Mouse (Mus musculus) brown adipose tissue, adult 24 weeks (tissue): Measurements from ENCODE around the gene Dhrs7c. TPM values are rescaled to one million over a fixed set of nuclear protein-coding genes. Genes with fewer than 3 reads are reported as not detected.

Experiments used
- H3K27ac ChIP-seq: fragments of 200-500 bp; replicated peaks from 2 replicates; pipeline ENCODE4 v1.5.1; 2012; ENCODE audit warnings: low read depth, mild to moderate bottlenecking, low read length
- H3K4me1 ChIP-seq: fragments of 200-500 bp; 2 replicates; pipeline ENCODE4 v1.6.1; 2012; ENCODE audit warnings: low read length, mixed read lengths; ENCODE audit not compliant: control insufficient read depth, insufficient read depth, insufficient read length
- H3K4me3 ChIP-seq: fragments of 200-500 bp; 2 replicates; pipeline ENCODE4 v1.5.1; 2012; ENCODE audit warnings: low read depth, mild to moderate bottlenecking, low read length, moderate library complexity; ENCODE audit not compliant: insufficient read depth
- polyA plus RNA-seq: library from polyadenylated mRNA; stranded (reverse); fragments of >200 nt; gene quantifications from 2 replicates; pipeline ENCODE4 v1.2.4, GENCODE M21; 2012; ENCODE audit not compliant: missing spikeins, insufficient read depth, insufficient read length

Dhrs7c gene
- 7.0 and 19.4 TPM in 2 replicates for polyA plus RNA-seq

- no peak within 1 kb of the TSS for H3K27ac ChIP-seq
- peaks cover 3% of the 10 kb centered on the region for H3K4me1 ChIP-seq
- no peak within 1 kb of the TSS; the same call in 1 of the 2 replicates for H3K4me3 ChIP-seq
Observed at GRCm38 (mm10) chr11:67797931-67798330, at the start of gene Dhrs7c. Gene Dhrs7c (plus strand): TSS chr11:67798187.

- no peak overlapping the region for H3K27ac ChIP-seq
- no peak overlapping the region for H3K4me3 ChIP-seq
- H3K4me1 ChIP-seq: no peaks in the 10 kb centered on the region
Observed at GRCm38 (mm10) chr11:67756287-67756686, 41.7 kb upstream of the Dhrs7c start.

GRCm38 (mm10) chr11:67757373-67758167 is 40.4 kb upstream of the Dhrs7c start:
- Histone ChIP-seq H3K27ac (no peak overlapping the region), H3K4me1 (no peaks in the 10 kb centered on the region), H3K4me3 (no peak overlapping the region)

GRCm38 (mm10) chr11:67771053-67771452 is 26.9 kb upstream of the Dhrs7c start, which contains the start of gene Glp2r:
Gene Glp2r (minus strand): TSS chr11:67771153.
- Histone ChIP-seq H3K27ac (no peak within 1 kb of the TSS), H3K4me1 (no peaks in the 10 kb centered on the region), H3K4me3 (no peak within 1 kb of the TSS)

GRCm38 (mm10) chr11:67771691-67772090 is 26.3 kb upstream of the Dhrs7c start:
- Histone ChIP-seq H3K4me1 (no peaks in the 10 kb centered on the region), H3K4me3 (no peak overlapping the region), H3K27ac (no peak overlapping the region)

GRCm38 (mm10) chr11:67772577-67772976 is 25.4 kb upstream of the Dhrs7c start:
- H3K4me3 ChIP-seq: no peak overlapping the region
- H3K27ac ChIP-seq: no peak overlapping the region
- H3K4me1 ChIP-seq: no peaks in the 10 kb centered on the region

GRCm38 (mm10) chr11:67774379-67774778 is 23.6 kb upstream of the Dhrs7c start, which contains the start of gene Gsg1l2:
Gene Gsg1l2 (plus strand): TSS chr11:67774608.
- Histone ChIP-seq H3K4me3 (no peak within 1 kb of the TSS), H3K4me1 (no peaks in the 10 kb centered on the region), H3K27ac (no peak within 1 kb of the TSS)

GRCm38 (mm10) chr11:67790182-67790581 is 7.8 kb upstream of the Dhrs7c start:
- no peak overlapping the region for H3K4me3 ChIP-seq
- H3K27ac ChIP-seq: no peak overlapping the region
- H3K4me1 ChIP-seq: no peaks in the 10 kb centered on the region

- H3K4me3 ChIP-seq: no peak overlapping the region
- no peak overlapping the region for H3K27ac ChIP-seq
- H3K4me1 ChIP-seq: peaks cover 3% of the 10 kb centered on the region
Observed at GRCm38 (mm10) chr11:67800130-67800723, 2.2 kb downstream of the Dhrs7c start.

- Histone ChIP-seq H3K4me1 (peaks cover 3% of the 10 kb centered on the region), H3K4me3 (no peak overlapping the region), H3K27ac (no peak overlapping the region)
Observed at GRCm38 (mm10) chr11:67801169-67801568, 3.2 kb downstream of the Dhrs7c start.

- H3K4me3 ChIP-seq: no peak overlapping the region
- no peaks in the 10 kb centered on the region; the same call in 1 of the 2 replicates for H3K4me1 ChIP-seq
- H3K27ac ChIP-seq: no peak overlapping the region
Observed at GRCm38 (mm10) chr11:67805538-67805937, 7.6 kb downstream of the Dhrs7c start.

- H3K4me3 ChIP-seq: no peak overlapping the region
- no peak overlapping the region for H3K27ac ChIP-seq
- no peaks in the 10 kb centered on the region for H3K4me1 ChIP-seq
Observed at GRCm38 (mm10) chr11:67806832-67807597, 9.0 kb downstream of the Dhrs7c start.

GRCm38 (mm10) chr11:67808051-67808450 is 10.1 kb downstream of the Dhrs7c start:
- Histone ChIP-seq H3K4me1 (no peaks in the 10 kb centered on the region), H3K27ac (no peak overlapping the region), H3K4me3 (no peak overlapping the region)

GRCm38 (mm10) chr11:67811535-67811934 is 13.5 kb downstream of the Dhrs7c start:
- H3K27ac ChIP-seq: no peak overlapping the region
- H3K4me1 ChIP-seq: no peaks in the 10 kb centered on the region
- no peak overlapping the region for H3K4me3 ChIP-seq

- no peak overlapping the region for H3K4me3 ChIP-seq
- no peak overlapping the region for H3K27ac ChIP-seq
- H3K4me1 ChIP-seq: no peaks in the 10 kb centered on the region
Observed at GRCm38 (mm10) chr11:67819604-67820003, 21.6 kb downstream of the Dhrs7c start.
